Mouse (Mus musculus) hindbrain, embryonic 15.5 days (tissue): ENCODE data around the gene Chga. TPM values are rescaled to one million over a fixed set of nuclear protein-coding genes. Genes with fewer than 3 reads are reported as not detected.

Experiments used
- ATAC-seq: fragments of 200-750 bp; cut with Nextera tagmentation; 2 replicates; pipeline ENCODE4 v1.8.0; 2017; ENCODE audit warnings: low read depth, moderate number of reproducible peaks, moderate TSS enrichment; ENCODE audit not compliant: low FRiP score
- H3K27ac ChIP-seq: fragments of 300-500 bp; sonication (generic); replicated peaks from 2 replicates; pipeline ENCODE4 v1.5.1; 2015; ENCODE audit warnings: mild to moderate bottlenecking, inconsistent platforms
- H3K27me3 ChIP-seq: fragments of 300-500 bp; sonication (generic); 2 replicates; pipeline ENCODE4 v1.6.1; 2015; ENCODE audit warnings: control low read depth, inconsistent platforms
- H3K36me3 ChIP-seq: fragments of 300-500 bp; sonication (generic); 2 replicates; pipeline ENCODE4 v1.6.1; 2015; ENCODE audit warnings: control low read depth, inconsistent platforms
- H3K4me1 ChIP-seq: fragments of 300-500 bp; sonication (generic); replicated peaks from 2 replicates; pipeline ENCODE4 v1.6.1; 2015; ENCODE audit warnings: control low read depth, inconsistent platforms
- H3K4me2 ChIP-seq: fragments of 300-500 bp; sonication (generic); 2 replicates; pipeline ENCODE4 v1.6.1; 2015; ENCODE audit warnings: moderate library complexity, mild to moderate bottlenecking, inconsistent platforms
- H3K4me3 ChIP-seq: fragments of 300-500 bp; sonication (generic); 2 replicates; pipeline ENCODE4 v1.5.1; 2015; ENCODE audit warnings: mild to moderate bottlenecking, inconsistent platforms
- H3K9ac ChIP-seq: fragments of 300-500 bp; sonication (generic); 2 replicates; pipeline ENCODE4 v1.6.1; 2015; ENCODE audit warnings: inconsistent platforms
- H3K9me3 ChIP-seq: fragments of 300-500 bp; sonication (generic); 2 replicates; pipeline ENCODE4 v1.6.1; 2016; ENCODE audit warnings: control low read depth, inconsistent platforms
- WGBS: fragments of 180-500 bp; shearing (Covaris S2); methylation state at CpG from one replicate; pipeline ENCODE4 v1.1.7; 2015; 5-methylcytosine and 5-hydroxymethylcytosine counted together
- polyA plus RNA-seq: library from polyadenylated mRNA; unstranded; fragments of >200 nt; fragmentation: Nextera tagmentation; extraction: Ambion mirVana; gene quantifications from 2 replicates; pipeline ENCODE4 v1.2.1, GENCODE M21; 2015

The Chga gene
- polyA plus RNA-seq, 1 experiment from 2014 or later: 166 TPM

DNA sequence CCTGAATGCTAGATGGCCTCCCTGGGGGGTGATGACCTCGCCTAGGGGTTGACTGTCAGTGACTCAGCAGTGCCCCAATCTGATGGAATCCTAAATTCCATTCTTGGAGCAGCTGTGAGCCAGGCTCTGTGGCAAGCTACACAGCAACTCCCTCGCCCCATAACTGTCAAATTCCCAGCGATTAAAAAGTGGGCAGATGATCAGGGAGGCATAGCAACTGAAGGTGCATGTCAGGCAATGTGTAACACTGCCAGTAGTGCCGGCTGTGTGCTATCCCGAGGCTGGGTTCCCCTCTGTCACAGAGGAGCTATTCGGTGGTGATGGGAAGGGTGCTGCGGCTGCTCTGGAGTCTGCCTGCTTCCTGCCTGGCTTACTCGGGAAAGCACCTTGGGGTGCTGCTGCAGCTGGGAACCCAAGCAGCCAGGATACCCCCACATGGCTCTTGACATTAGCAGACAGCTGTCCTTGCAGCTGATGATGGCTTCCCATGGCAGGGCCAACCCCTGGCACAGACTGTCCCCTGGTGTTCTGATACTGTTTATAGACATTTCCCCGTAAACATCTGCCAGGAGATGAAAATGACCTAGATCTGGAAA, 31.6 kb downstream of the Chga start:
- Histone ChIP-seq H3K4me1 (0 out of 2 replicates have a peak, but pooled peaks cover 3% of the 10 kb centered on the region), H3K27ac (no peak overlapping the region), H3K9me3 (no peaks in the 10 kb centered on the region), H3K36me3 (no peaks in the 10 kb centered on the region), H3K4me3 (no peak overlapping the region), H3K27me3 (no peaks in the 10 kb centered on the region), H3K9ac (no peak overlapping the region), H3K4me2 (no peak overlapping the region)
- ATAC-seq: no peak
- WGBS: 77% methylated on average over 9 of the region's 9 CpGs

DNA sequence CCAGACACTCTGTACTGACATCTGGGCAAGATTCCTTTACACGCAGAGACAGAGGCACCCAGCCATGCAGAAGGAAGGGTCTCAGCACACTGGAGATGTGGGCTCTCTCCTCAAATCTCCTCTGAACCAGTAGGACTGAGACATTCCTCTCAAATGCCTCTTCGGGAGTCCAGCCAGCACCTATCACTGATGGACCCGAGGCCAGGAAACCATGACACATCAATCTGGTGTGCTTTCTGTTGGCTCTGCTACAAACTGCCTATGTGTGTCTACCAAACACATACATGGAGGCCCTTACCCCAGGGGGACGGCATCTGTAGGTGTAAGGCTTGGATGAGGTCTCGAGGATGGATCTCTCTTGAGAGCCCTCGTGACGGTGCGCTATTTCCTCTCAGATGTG, 32.3 kb downstream of the Chga start:
- Histone ChIP-seq H3K27ac (no peak overlapping the region), H3K36me3 (no peaks in the 10 kb centered on the region), H3K4me1 (0 out of 2 replicates have a peak, but pooled peaks cover 3% of the 10 kb centered on the region), H3K27me3 (no peaks in the 10 kb centered on the region), H3K9me3 (no peaks in the 10 kb centered on the region), H3K4me2 (no peak overlapping the region), H3K9ac (no peak overlapping the region), H3K4me3 (no peak overlapping the region)
- ATAC-seq: no peak
- WGBS: 89% methylated on average over 8 of the region's 8 CpGs

DNA sequence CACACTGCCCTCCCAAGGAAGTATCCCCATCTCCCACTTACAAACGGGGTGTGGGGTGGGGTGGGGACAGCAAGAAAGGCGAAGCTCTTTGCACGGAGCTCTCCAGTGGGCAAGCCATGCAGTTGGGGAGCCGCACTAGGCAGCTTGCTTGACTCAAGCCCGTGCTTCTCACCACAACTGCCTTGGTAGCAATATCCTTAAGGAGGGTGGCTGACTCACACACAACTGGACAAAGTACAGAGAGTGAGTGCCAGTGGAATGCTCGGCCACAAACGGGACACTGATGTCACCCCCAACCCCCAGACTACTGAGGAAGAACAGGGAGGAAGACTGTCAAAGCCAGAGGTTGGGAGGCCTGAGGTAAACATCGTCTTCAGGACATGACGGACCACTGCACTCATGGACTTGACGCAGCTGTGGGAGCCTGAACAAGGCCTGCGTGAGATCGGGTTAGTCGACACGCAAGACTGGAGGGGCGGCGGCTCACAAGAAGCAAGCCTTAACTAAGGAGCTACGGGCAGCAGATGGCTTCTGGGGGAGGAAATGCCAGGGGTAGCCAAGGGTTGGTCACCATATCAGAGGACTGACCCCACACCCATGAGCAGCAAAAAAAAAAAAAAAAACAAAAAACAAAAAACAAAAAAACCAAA, 36.1 kb downstream of the Chga start:
- H3K27me3 ChIP-seq: no peaks in the 10 kb centered on the region

DNA sequence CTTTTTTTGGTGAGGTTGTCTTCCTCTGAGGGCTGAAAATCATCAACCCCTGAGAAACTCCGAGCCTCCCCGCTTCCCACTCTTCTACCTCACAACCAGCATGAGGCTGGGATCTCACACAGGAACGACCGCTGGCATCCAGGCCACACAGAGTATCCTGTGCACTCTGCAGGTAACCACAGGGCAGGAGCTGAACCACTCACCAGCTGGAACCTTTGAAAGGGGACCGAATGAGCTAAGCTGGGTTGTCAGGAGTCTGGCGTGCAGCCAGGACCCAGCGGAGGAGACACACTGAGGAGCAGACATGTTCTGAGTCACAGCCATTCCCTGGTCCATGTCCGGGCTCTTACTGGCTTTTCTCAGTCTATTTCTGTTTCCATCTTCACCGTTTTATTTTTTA, 38.9 kb downstream of the Chga start:
- Histone ChIP-seq H3K9me3 (no peaks in the 10 kb centered on the region), H3K4me2 (no peak overlapping the region), H3K36me3 (no peaks in the 10 kb centered on the region), H3K27me3 (no peaks in the 10 kb centered on the region), H3K27ac (no peak overlapping the region), H3K4me1 (0 out of 2 replicates have a peak, but pooled peaks cover 13% of the 10 kb centered on the region), H3K4me3 (no peak overlapping the region), H3K9ac (no peak overlapping the region)
- 53% methylated on average over 9 of the region's 9 CpGs for WGBS
- no peak for ATAC-seq

More for the DNA sequence above, 36.1 kb downstream of the Chga start:
- Histone ChIP-seq H3K9ac (no peak overlapping the region), H3K36me3 (no peaks in the 10 kb centered on the region), H3K9me3 (no peaks in the 10 kb centered on the region), H3K27ac (no peak overlapping the region), H3K4me2 (no peak overlapping the region), H3K4me3 (no peak overlapping the region), H3K4me1 (0 out of 2 replicates have a peak, but pooled peaks cover 10% of the 10 kb centered on the region)
- no peak for ATAC-seq
- 86% methylated on average over 17 of the region's 17 CpGs for WGBS

DNA sequence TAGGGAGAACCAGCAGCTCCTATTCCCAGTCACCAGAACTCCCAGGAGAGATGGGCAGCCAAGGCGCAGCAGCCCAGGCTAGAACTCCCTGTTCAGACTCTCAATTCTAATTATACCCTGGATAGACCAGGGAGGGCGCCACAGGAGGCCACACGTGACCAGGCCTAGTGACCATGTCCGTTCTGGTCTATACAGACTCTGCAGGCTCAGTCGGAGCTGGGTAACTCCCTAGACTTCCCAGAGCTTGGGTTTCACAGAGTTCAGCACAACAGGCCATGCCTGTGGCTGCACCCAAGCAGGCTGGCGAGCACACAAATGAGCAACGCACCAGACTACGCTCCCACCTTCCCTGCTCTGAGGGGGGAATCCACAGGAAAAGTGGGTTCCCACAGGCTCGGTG, 39.9 kb downstream of the Chga start:
- Histone ChIP-seq H3K4me1 (peaks cover 18% of the 10 kb centered on the region), H3K27me3 (no peaks in the 10 kb centered on the region), H3K4me3 (no peak overlapping the region), H3K9me3 (no peaks in the 10 kb centered on the region), H3K9ac (no peak overlapping the region), H3K27ac (no peak overlapping the region), H3K4me2 (no peak overlapping the region), H3K36me3 (no peaks in the 10 kb centered on the region)
- 75% methylated on average over 9 of the region's 9 CpGs for WGBS
- no peak for ATAC-seq

DNA sequence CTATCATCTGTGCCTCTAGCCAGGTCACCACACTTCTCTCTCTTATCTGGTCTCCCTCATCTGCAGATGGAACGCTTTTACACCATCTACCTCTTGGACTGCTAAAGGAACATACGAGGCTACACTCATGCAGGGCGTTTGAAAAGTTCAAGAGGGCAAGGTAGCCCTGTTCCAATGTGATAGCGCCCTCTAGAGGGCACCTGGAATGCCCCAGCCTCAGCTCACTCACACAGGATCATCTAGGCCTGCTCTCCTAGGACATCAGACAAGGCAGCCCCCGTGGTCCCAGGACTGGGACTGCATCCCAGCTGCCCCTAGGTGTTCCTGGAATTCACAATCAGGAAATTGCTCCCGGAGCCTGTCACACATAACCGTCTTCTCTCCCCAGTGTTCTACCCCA, 41.6 kb downstream of the Chga start:
- no peak overlapping the region for H3K4me3 ChIP-seq
- no peak for ATAC-seq
- 78% methylated on average over 7 of the region's 7 CpGs for WGBS
- H3K9ac ChIP-seq: no peak overlapping the region
- H3K4me2 ChIP-seq: no peak overlapping the region
- peaks cover 33% of the 10 kb centered on the region for H3K4me1 ChIP-seq
- no peaks in the 10 kb centered on the region for H3K9me3 ChIP-seq
- no peak overlapping the region for H3K27ac ChIP-seq
- no peaks in the 10 kb centered on the region for H3K27me3 ChIP-seq
- no peaks in the 10 kb centered on the region for H3K36me3 ChIP-seq

DNA sequence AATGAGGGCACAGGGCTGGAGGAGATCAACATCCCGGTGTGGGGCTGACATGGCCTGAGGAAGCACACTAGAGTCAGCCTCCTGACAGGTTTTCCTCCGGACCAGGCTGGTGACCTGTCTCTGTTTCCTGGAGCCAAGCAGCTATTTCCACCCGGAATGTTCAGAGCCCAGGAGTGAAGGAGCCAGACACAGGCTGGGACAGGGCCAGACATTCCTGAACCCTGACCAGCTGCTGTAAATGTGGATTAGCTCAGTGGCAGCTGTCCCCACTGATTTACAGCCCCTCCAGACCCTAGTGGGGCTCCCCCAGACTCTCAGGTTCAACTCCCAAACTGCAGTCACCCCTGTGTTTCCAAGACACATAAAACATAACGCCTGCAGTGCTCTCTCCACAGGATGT, 42.7 kb downstream of the Chga start:
- H3K9ac ChIP-seq: no peak overlapping the region
- H3K9me3 ChIP-seq: no peaks in the 10 kb centered on the region
- no peaks in the 10 kb centered on the region for H3K36me3 ChIP-seq
- no peak overlapping the region for H3K27ac ChIP-seq
- H3K4me3 ChIP-seq: no peak overlapping the region
- ATAC-seq: no peak
- no peak overlapping the region for H3K4me2 ChIP-seq
- no peaks in the 10 kb centered on the region for H3K27me3 ChIP-seq
- peaks cover 43% of the 10 kb centered on the region for H3K4me1 ChIP-seq
- 62% methylated on average over 4 of the region's 4 CpGs for WGBS

DNA sequence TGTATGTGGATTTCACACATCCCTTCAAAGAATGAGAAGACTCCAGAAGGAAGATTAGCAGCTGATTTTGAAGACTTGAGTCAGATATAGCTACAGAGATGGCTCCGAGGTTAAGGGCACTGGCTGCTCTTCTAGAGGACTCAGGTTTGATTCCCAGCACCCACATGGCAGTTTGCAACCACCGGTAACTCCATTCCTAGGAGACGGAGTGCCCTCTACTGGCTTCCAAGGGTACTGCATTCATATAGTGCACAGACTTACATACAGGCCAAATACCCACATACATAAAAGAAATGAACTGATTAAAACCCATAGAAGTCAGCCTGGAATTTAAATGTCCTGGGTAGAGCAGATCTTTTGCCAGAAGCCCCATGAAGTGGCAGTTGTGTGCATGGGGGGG, 43.8 kb downstream of the Chga start:
- no peaks in the 10 kb centered on the region for H3K36me3 ChIP-seq
- no peak overlapping the region for H3K9ac ChIP-seq
- no peak overlapping the region for H3K4me2 ChIP-seq
- H3K4me1 ChIP-seq: peaks cover 41% of the 10 kb centered on the region
- H3K27ac ChIP-seq: no peak overlapping the region
- 96% methylated on average over 3 of the region's 3 CpGs for WGBS
- no peaks in the 10 kb centered on the region for H3K9me3 ChIP-seq
- ATAC-seq: no peak
- H3K27me3 ChIP-seq: no peaks in the 10 kb centered on the region
- H3K4me3 ChIP-seq: no peak overlapping the region

DNA sequence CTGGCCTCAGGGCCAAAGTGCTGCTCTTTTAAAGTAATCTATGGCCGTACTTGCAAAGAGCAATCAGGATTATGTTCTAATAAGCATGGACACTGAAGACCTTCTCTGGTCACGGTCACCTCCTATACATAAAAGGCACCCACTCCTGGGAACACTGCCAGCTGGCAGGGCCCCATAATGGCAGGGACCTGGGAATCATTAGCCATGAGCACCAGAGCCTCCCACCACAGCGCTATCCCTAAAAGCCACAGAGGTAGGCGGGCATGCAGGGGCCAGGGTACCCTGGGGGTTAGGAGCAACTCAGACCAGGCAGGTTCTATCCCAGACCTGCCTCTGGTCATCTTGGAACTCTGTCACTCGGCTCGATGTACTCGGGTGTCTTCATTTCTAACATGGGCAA, 45.0 kb downstream of the Chga start:
- Histone ChIP-seq H3K4me3 (no peak overlapping the region), H3K4me1 (peaks cover 36% of the 10 kb centered on the region), H3K27me3 (no peaks in the 10 kb centered on the region), H3K4me2 (no peak overlapping the region), H3K36me3 (no peaks in the 10 kb centered on the region), H3K27ac (no peak overlapping the region), H3K9me3 (no peaks in the 10 kb centered on the region), H3K9ac (no peak overlapping the region)
- ATAC-seq: peak; percentile 47; the same call in 1 of the 2 replicates
- 55% methylated on average over 7 of the region's 7 CpGs for WGBS

DNA sequence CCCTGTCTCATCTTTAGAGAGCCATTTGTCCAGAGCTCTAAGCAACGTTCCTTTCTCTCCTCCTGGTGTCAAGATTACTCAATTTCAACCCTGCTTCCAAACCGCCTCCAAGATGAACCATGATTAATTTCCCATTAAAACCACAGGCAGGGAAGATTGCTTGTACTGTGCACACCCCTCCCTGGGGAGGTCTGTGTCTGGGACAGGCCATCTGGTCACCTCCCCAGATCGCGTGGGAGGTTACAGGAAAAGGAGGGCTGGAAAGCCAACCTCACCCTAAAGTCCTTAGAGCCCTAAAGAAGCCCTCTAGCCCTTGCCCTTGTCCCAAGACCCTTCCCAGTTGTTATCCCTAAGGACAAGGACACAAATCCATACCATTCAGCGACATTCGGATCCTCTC, 45.6 kb downstream of the Chga start:
- Histone ChIP-seq H3K4me2 (no peak overlapping the region), H3K4me3 (no peak overlapping the region), H3K9ac (no peak overlapping the region), H3K4me1 (peaks cover 35% of the 10 kb centered on the region), H3K36me3 (no peaks in the 10 kb centered on the region), H3K9me3 (no peaks in the 10 kb centered on the region), H3K27me3 (no peaks in the 10 kb centered on the region), H3K27ac (no peak overlapping the region)
- WGBS: 54% methylated on average over 6 of the region's 6 CpGs
- ATAC-seq: no peak

DNA sequence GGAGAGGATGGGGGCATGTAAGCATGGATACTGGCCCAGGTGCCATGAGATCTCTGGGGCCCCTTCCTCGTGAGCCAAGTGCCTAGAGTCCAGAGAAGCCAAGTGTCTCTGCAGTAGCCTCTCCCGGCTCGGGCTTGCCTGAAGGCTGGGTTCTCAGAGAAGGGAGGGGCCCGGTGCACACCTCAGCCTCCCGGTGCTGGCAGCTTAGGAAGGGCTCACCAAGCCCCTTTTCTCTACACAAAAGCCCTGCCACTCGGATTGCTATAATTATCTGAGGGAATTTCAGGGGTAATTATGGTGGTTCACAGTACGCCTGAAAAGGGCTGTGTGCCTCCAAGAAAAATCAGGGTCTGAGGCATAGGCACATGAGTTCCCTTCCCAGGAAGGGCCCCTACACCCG, 47.1 kb downstream of the Chga start:
- peaks cover 35% of the 10 kb centered on the region for H3K4me1 ChIP-seq
- H3K36me3 ChIP-seq: no peaks in the 10 kb centered on the region
- no peak overlapping the region for H3K4me2 ChIP-seq
- H3K9ac ChIP-seq: no peak overlapping the region
- H3K9me3 ChIP-seq: no peaks in the 10 kb centered on the region
- no peak for ATAC-seq
- 35% methylated on average over 8 of the region's 8 CpGs for WGBS
- H3K27ac ChIP-seq: no peak overlapping the region
- no peaks in the 10 kb centered on the region for H3K27me3 ChIP-seq
- no peak overlapping the region for H3K4me3 ChIP-seq

DNA sequence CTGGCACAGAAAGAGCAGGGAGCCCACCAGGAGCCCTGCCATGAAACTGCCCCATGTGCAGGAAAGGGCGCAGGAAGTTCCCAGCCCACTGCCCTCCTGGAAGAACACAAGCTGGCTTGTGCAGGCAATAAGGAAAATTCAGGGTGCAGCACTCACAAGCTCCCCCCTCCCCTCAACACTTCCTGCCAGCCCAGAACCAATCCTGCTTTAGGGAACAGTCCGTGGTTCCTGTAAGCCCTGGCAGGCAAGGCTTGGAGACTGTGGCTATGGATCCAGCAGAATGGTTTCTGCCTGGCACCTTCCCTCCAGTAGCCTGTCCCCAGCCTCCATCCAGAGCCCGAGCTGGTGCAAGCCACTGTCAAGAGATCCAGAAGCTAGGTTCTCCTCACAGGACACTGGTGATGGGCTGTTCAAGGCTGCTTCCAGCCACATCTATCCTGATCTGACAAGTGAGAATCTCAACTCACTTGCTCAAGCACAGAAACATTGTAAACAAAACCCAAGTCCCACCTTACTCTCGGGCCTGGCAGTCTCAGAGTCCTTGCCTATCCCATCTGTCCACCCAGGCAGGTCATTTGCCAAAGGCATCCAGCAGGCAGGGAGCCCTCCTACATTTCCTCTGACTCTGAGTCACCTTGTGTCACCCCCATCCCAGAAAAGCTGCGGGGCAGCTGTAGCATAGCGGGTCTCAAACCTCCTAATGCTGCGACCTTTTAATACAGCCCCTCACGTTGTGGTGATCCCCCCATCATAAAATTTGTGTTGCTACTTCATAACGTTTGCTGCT, 47.7 kb downstream of the Chga start:
- no peak overlapping the region for H3K4me3 ChIP-seq
- no peaks in the 10 kb centered on the region for H3K9me3 ChIP-seq
- H3K9ac ChIP-seq: no peak overlapping the region
- H3K27me3 ChIP-seq: no peaks in the 10 kb centered on the region
- no peak overlapping the region for H3K27ac ChIP-seq
- no peaks in the 10 kb centered on the region for H3K36me3 ChIP-seq
- 81% methylated on average over 9 of the region's 9 CpGs for WGBS
- no peak for ATAC-seq
- peaks cover 32% of the 10 kb centered on the region for H3K4me1 ChIP-seq
- no peak overlapping the region for H3K4me2 ChIP-seq
